13 mouse cellular contexts compared by ENCODE assay signal in genomic region chr11:103263551-103263950, GRCm38 (mm10). TPM values are rescaled to one million over a fixed set of nuclear protein-coding genes. Genes with fewer than 3 reads are reported as not detected.
DNase-seq lines count a peak whose midpoint lies in the region; ATAC-seq and TF ChIP-seq lines count a peak whose summit lies in the region.
"Had no signal": no experiment of that assay in that cellular context is flagged by ENCODE, and none has a peak within 500 bp of the region (broad histone marks: within the 10 kb centered on the region; RNA-seq: fewer than 3 reads in every experiment).

No protein-coding gene starts in this region.

- H3K4me3 ChIP-seq in heart, embryonic 13.5 days, result no peak overlapping the region
- no peak overlapping the region for H3K4me3 ChIP-seq in forebrain, embryonic 13.5 days
- H3K4me3 ChIP-seq in midbrain, embryonic 15.5 days, result no peak overlapping the region
- no peak overlapping the region for H3K4me3 ChIP-seq in layer of hippocampus, adult 2 months
- H3K4me3 ChIP-seq: erythroblast, embryonic 14.5 days; limb, embryonic 15.5 days had no signal

- no peaks in the 10 kb centered on the region for H3K36me3 ChIP-seq in heart, embryonic 13.5 days
- no peaks in the 10 kb centered on the region for H3K36me3 ChIP-seq in forebrain, embryonic 13.5 days (ENCODE audit: poor library complexity, severe bottlenecking)
- H3K36me3 ChIP-seq in midbrain, embryonic 15.5 days (replicated peaks), result no peaks in the 10 kb centered on the region
- H3K36me3 ChIP-seq: limb, embryonic 15.5 days had no signal

- 53% methylated on average over 10 of the region's 10 CpGs for WGBS in heart, embryonic 13.5 days
- WGBS in forebrain, embryonic 13.5 days, result 36% methylated on average over 10 of the region's 10 CpGs
- 21% methylated on average over 10 of the region's 10 CpGs for WGBS in midbrain, embryonic 15.5 days

- 0 out of 2 replicates have a peak overlapping the region, but pooled peaks have one; percentile 13 for H3K4me2 ChIP-seq in heart, embryonic 13.5 days
- H3K4me2 ChIP-seq in forebrain, embryonic 13.5 days, result peak overlapping the region; percentile 11; the same call in 1 of the 2 replicates
- H3K4me2 ChIP-seq in midbrain, embryonic 15.5 days, result peak overlapping the region; percentile 14
- H3K4me2 ChIP-seq: limb, embryonic 15.5 days had no signal

- no peak for DNase-seq in heart, postnatal 14 days
- peak; percentile 69 for DNase-seq in A20 (ENCODE audit: low read depth, low spot score)
- no peak for DNase-seq in layer of hippocampus, adult 2 months (ENCODE audit: low spot score in 2 of 2)
- no peak for DNase-seq in left cerebral cortex, postnatal 4 days
- no peak for DNase-seq in left cerebral cortex, adult 18-20 months (ENCODE audit: low spot score in 2 of 2)

- H3K27me3 ChIP-seq in heart, embryonic 13.5 days (replicated peaks), result no peaks in the 10 kb centered on the region
- no peaks in the 10 kb centered on the region for H3K27me3 ChIP-seq in forebrain, embryonic 13.5 days
- H3K27me3 ChIP-seq in midbrain, embryonic 15.5 days (replicated peaks), result no peaks in the 10 kb centered on the region
- H3K27me3 ChIP-seq: limb, embryonic 15.5 days had no signal

- H3K9ac ChIP-seq in heart, embryonic 13.5 days, result peak overlapping the region; percentile 63
- H3K9ac ChIP-seq in forebrain, embryonic 13.5 days, result no peak overlapping the region
- no peak overlapping the region for H3K9ac ChIP-seq in midbrain, embryonic 15.5 days
- H3K9ac ChIP-seq: limb, embryonic 15.5 days had no signal

- no peaks in the 10 kb centered on the region for H3K9me3 ChIP-seq in heart, embryonic 13.5 days
- H3K9me3 ChIP-seq in forebrain, embryonic 13.5 days (replicated peaks), result no peaks in the 10 kb centered on the region
- H3K9me3 ChIP-seq in midbrain, embryonic 15.5 days, result no peaks in the 10 kb centered on the region
- H3K9me3 ChIP-seq: limb, embryonic 15.5 days had no signal

- intact Hi-C loops in heart, postnatal 14 days (cut with DNase I), result no loop called here
- intact Hi-C loops in left cerebral cortex, postnatal 4 days (cut with DNase I), result loop anchor here (10.0 kb wide), 1 partner anchor 61 kb away; no protein-coding TSS in a partner anchor

- no peak for TF ChIP-seq CTCF in layer of hippocampus, adult 2 months (conservative IDR thresholded peaks at IDR 0.05)

- ATAC-seq in heart, embryonic 13.5 days (ENCODE audit: extremely low read depth, insufficient number of reproducible peaks, low FRiP score, low TSS enrichment), result no peak
- ATAC-seq in forebrain, embryonic 13.5 days, result no peak
- ATAC-seq in midbrain, embryonic 15.5 days (replicated peaks), result no peak

- no peak overlapping the region for H3K27ac ChIP-seq in heart, embryonic 13.5 days (replicated peaks)
- H3K27ac ChIP-seq in forebrain, embryonic 13.5 days, result 0 out of 2 replicates have a peak overlapping the region, but pooled peaks have one; percentile 4
- peak overlapping the region; percentile 41; the same call in 1 of the 2 replicates for H3K27ac ChIP-seq in midbrain, embryonic 15.5 days
- H3K27ac ChIP-seq in layer of hippocampus, adult 2 months, result no peak overlapping the region
- H3K27ac ChIP-seq: limb, embryonic 15.5 days had no signal

- peaks cover 60% of the 10 kb centered on the region for H3K4me1 ChIP-seq in heart, embryonic 13.5 days
- peaks cover 50% of the 10 kb centered on the region for H3K4me1 ChIP-seq in forebrain, embryonic 13.5 days
- H3K4me1 ChIP-seq in midbrain, embryonic 15.5 days, result peaks cover 62% of the 10 kb centered on the region

RNA-seq across cellular contexts. Expression of gene Map3k14, which starts 3.7 kb away (rescaled TPM):
- 1.8 and 1.9 TPM in 2 replicates for polyA plus RNA-seq in heart, embryonic 13.5 days (2015; fragmentation: Nextera tagmentation; extraction: Ambion mirVana)
- 1 to 10 TPM; 3.5 to 4.0 TPM for total RNA-seq in heart, postnatal 14 days (2021)
- 2.8 and 4.5 TPM in 2 replicates for polyA plus RNA-seq in forebrain, embryonic 13.5 days (2015; fragmentation: Nextera tagmentation; extraction: Ambion mirVana)
- polyA plus RNA-seq in midbrain, embryonic 15.5 days (2015; fragmentation: Nextera tagmentation; extraction: Ambion mirVana), result 3.9 and 5.0 TPM in 2 replicates
- total RNA-seq in layer of hippocampus, adult 2 months (2021), result 1 to 10 TPM; 3.3 TPM
- total RNA-seq in left cerebral cortex, postnatal 4 days (2021), result 1 to 10 TPM; 3.7 to 4.3 TPM
- total RNA-seq in left cerebral cortex, adult 18-20 months (2021), result 1 to 10 TPM; 5.7 to 5.9 TPM

RNA-seq across cellular contexts. Expression of gene Spata32, which starts 45.3 kb away (rescaled TPM):
- polyA plus RNA-seq in heart, embryonic 13.5 days (2015; fragmentation: Nextera tagmentation; extraction: Ambion mirVana), result not detected in 2 replicates
- not detected for total RNA-seq in heart, postnatal 14 days (2021)
- polyA plus RNA-seq in forebrain, embryonic 13.5 days (2015; fragmentation: Nextera tagmentation; extraction: Ambion mirVana), result not detected in 2 replicates
- polyA plus RNA-seq in midbrain, embryonic 15.5 days (2015; fragmentation: Nextera tagmentation; extraction: Ambion mirVana), result 0.66 and 0.71 TPM in 2 replicates
- 1 to 10 TPM; 1.2 to 1.3 TPM for total RNA-seq in layer of hippocampus, adult 2 months (2021)
- total RNA-seq in left cerebral cortex, postnatal 4 days (2021), result 1 to 10 TPM; 1.4 to 2.0 TPM
- 1 to 10 TPM; 1.5 to 1.8 TPM for total RNA-seq in left cerebral cortex, adult 18-20 months (2021)
- total RNA-seq: MEL; neutrophil, adult 5-6 weeks had no signal
- polyA plus RNA-seq: erythroblast, embryonic 14.5 days; intestine, embryonic 14.5 days; limb, embryonic 15.5 days had no signal

RNA-seq across cellular contexts. Expression of gene 1700023F06Rik, which starts 55.2 kb away (rescaled TPM):
- not detected in 2 replicates for polyA plus RNA-seq in heart, embryonic 13.5 days (2015; fragmentation: Nextera tagmentation; extraction: Ambion mirVana)
- not detected for total RNA-seq in heart, postnatal 14 days (2021)
- polyA plus RNA-seq in forebrain, embryonic 13.5 days (2015; fragmentation: Nextera tagmentation; extraction: Ambion mirVana), result 0.37 and 0.54 TPM in 2 replicates
- polyA plus RNA-seq in midbrain, embryonic 15.5 days (2015; fragmentation: Nextera tagmentation; extraction: Ambion mirVana), result 1.6 and 1.9 TPM in 2 replicates
- total RNA-seq in layer of hippocampus, adult 2 months (2021), result 1 to 10 TPM; 1.5 to 2.0 TPM
- 1 to 10 TPM; 1.5 to 2.0 TPM for total RNA-seq in left cerebral cortex, postnatal 4 days (2021)
- total RNA-seq in left cerebral cortex, adult 18-20 months (2021), result 1 to 10 TPM; 1.8 to 2.0 TPM
- total RNA-seq: MEL; neutrophil, adult 5-6 weeks had no signal
- polyA plus RNA-seq: erythroblast, embryonic 14.5 days had no signal

Comparison
In these comparisons a context has a peak if more than half of its experiments do, and no peak if none do; other contexts are left out.
1. H3K27ac ChIP-seq: peak in forebrain, embryonic 13.5 days (single experiment) and midbrain, embryonic 15.5 days (single experiment); none in heart, embryonic 13.5 days (single experiment) and layer of hippocampus, adult 2 months (single experiment).
2. Peak in every context shown above with its lines, with median percentiles within 50 percentile points of each other: H3K4me2 ChIP-seq.